Mouse (Mus musculus): ENCODE data around the gene Slc25a44.

DNA sequence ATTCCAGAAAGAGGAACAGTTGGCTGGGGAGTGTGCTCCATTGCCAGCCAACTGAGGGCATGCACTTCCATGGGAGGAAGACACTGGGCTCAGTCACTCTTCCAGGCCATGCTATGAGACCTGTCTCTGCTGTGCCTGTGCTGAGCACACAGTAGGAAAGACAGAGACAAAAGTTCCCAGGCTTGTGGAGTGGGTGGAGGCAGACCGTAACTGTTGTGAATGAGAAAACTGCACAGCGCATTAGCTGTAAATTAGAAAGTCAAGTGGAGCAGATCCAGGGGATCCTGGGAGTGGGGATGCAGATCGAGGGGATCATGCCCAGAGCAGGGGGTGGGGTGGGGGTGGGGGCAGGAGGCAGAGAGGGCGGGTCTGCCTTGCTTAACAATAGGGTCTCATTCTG is 14.6 kb upstream of the Slc25a44 start:
- TF ChIP-seq HCFC1 (IDR thresholded peaks at IDR 0.05; ENCODE audit: borderline replicate concordance, insufficient read depth, low read length) (no peak), MAFK (IDR thresholded peaks at IDR 0.05; ENCODE audit: insufficient read depth, low read depth, low read length) (no peak), ZC3H11A (IDR thresholded peaks at IDR 0.05; ENCODE audit: borderline replicate concordance, low read depth, low read length) (no peak), CHD2 (IDR thresholded peaks at IDR 0.05; ENCODE audit: low read depth, low read length) (no peak)

All from ES-E14 (cell line).